Mouse (Mus musculus) lung, adult 18-20 months (tissue): ENCODE measurements at regions not wholly inside any gene's neighbourhood (a gene's known extent, or its start where the extent isn't known, plus 50 kb on each side); places are given as distances from the start of the nearest gene placed in this dataset.

Experiments used
- DNase-seq, 2 experiments: peaks; one replicate each; pipeline ENCODE4 v3.0.0; 2022; ENCODE audit warnings: mixed read lengths in 2 of 2

DNA sequence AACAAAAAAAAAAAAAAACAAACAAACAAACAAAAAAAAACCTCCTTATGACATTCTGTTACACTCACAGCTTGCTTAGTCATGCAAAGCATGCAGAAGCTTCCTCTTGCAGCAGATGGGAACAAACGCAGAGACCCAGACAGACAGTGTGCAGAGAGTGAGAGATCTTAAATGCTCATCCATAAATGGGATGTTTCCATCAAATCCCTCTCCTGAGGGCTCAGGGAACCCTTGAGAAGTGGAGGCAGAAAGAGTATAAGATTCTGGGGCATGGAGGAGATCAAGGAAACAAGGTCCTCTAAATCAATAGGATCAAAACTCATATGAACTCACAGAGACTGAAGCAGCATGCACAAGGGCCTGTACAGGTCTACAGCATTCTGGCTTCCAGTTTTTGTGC, 52.5 kb downstream of the Adm start:
- no peak for DNase-seq

DNA sequence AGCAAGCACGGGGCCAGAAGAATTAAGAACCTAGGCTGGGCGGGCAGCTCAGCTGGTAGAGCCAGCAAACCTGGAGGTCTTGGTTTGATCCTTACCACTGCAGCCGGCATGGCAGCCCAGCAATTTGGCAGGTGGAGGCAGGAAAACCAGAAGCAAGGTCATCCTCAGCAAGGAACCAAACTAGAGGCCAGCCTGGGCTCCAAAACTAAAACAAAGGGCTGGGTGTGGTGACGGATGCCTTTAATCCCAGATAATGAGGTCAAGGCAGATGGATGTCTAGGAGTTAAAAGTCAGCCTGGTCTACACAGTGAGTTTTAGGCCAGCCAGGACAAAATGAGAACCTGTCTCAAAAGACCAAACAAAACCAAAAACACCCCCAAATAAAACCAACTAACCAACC, 55.5 kb downstream of the Adm start:
- DNase-seq: no peak

GRCm38 (mm10) chr7:110688884-110689681, 61.6 kb downstream of the Adm start:
- DNase-seq: peak; percentile 74 to 77

DNA sequence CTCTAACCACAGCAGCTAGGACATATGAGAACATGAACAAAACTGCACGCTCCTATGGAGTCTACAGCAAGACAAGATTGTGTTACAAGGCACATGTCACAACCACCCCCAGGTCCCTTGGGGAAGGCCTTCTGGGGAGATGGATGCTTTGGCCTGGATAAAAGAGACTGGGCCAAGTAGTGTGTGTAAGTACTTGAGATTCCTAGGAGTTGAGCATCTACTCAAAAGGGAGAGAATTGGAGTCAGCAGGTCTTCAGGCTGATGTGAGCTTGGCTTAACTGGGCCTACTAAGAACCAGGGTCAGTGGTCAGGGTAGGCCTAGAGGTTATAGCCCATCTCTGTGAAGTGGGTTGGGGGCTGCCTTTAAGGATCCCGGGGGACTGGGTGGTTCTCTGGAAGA, 62.8 kb downstream of the Adm start:
- DNase-seq: no peak

- peak; percentile 32 to 38 for DNase-seq
Observed at GRCm38 (mm10) chr7:110690856-110691255, 63.4 kb downstream of the Adm start.

GRCm38 (mm10) chr7:110694262-110694661, 66.8 kb downstream of the Adm start:
- DNase-seq: no peak

GRCm38 (mm10) chr7:110695729-110696128, 68.3 kb downstream of the Adm start:
- DNase-seq: no peak

GRCm38 (mm10) chr7:110698211-110699153, 69.5 kb upstream of the Ampd3 start:
- no peak for DNase-seq

GRCm38 (mm10) chr7:110699596-110699995, 68.4 kb upstream of the Ampd3 start:
- DNase-seq: no peak

DNA sequence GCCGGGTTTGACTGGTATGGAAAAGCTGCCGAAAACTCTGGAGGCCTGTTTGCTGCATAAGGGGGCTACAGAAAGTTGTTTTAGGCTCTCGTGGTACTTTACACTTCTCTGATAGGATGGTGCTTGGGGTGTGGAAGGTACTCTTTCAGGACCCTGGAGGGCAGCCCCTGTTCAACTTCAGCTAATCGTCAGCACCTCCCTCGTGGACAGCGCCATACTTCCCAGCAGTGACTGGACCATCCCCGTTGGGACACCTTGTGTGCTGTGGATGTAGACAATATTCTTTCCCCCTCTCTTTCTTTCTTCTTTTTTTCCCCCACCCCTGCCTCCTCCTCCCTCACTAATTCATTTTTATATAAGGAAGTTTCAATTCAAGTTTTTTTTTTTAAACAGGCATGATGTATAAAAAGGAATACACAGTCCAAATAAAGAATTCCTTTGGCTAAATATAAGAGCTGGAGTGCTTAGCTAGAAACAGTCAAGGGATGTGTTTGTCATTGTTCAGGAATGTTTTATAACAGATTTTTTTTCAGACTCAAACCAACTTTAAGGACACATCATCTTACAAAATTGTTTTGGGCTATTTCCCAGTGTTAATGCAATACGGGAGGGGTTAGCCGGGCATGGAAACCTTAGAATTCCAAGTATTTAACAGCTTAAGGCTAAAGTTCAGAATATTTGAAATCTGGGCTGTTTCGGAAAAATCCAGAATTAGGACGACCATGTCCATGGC, 66.2 kb upstream of the Ampd3 start:
- no peak for DNase-seq

- DNase-seq: peak; percentile 37 to 53
Observed at GRCm38 (mm10) chr7:110702414-110702783, 65.6 kb upstream of the Ampd3 start.

DNA sequence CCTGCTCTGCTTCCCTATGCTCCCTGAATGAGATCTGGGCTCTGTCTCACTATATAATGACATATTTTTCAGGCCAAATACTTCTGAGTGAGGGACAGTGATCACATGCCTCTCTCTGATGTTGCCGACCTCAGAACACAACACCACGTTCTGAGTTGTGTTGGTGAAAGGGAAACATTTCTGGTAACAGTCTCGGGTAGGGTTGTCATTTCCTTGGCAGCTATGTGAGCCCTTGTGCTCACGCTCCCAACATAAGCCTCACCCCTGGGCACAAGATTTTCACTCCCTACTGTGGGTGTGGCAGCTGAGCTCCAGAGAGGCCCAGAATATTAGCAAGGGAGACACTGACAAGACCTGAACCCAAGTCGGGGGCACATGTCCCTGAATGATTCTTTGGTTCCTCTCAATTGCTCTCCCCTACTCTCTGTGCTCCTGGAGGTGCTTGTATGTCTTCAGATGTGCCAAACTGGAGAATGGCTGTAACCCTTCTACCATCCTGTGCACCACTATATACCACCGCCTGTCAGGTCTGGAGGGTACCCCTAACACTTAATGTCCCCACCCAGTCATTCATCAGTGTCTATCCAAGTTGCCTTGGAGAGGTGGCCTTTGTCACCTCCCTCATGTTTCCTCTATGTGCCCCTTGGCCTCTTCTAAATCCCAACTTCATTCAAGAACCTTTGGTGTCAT, 62.5 kb upstream of the Ampd3 start:
- DNase-seq: no peak

- DNase-seq: peak in 1 of 2 experiments; percentile 24
Observed at GRCm38 (mm10) chr7:110706001-110706695, 61.9 kb upstream of the Ampd3 start.

DNA sequence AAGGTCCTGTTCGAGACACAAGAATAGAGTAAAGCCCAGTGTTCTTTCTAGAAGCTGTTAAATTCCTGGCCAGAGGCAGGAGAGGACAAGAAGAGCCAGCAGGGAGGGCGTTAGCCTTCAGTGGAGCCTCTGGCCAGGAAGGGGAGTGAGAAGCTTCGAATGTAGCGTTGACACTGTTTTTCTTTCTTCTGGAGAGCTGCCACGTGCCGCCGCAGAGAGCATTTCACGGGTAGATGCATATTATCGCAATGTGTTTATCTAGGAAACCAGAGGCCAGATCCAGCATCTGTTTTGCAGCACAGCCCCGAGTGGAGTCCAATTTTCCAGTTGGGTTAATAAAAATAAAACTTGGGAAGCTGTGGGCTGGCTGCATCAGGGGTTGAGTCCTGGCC, 61.3 kb upstream of the Ampd3 start:
- peak; percentile 67 to 69 for DNase-seq

GRCm38 (mm10) chr7:110708116-110708515, 59.9 kb upstream of the Ampd3 start:
- DNase-seq: peak; percentile 64 to 70

- no peak for DNase-seq
Observed at GRCm38 (mm10) chr7:110708781-110709180, 59.2 kb upstream of the Ampd3 start.

GRCm38 (mm10) chr7:110709606-110710005, 58.4 kb upstream of the Ampd3 start:
- DNase-seq: no peak

DNA sequence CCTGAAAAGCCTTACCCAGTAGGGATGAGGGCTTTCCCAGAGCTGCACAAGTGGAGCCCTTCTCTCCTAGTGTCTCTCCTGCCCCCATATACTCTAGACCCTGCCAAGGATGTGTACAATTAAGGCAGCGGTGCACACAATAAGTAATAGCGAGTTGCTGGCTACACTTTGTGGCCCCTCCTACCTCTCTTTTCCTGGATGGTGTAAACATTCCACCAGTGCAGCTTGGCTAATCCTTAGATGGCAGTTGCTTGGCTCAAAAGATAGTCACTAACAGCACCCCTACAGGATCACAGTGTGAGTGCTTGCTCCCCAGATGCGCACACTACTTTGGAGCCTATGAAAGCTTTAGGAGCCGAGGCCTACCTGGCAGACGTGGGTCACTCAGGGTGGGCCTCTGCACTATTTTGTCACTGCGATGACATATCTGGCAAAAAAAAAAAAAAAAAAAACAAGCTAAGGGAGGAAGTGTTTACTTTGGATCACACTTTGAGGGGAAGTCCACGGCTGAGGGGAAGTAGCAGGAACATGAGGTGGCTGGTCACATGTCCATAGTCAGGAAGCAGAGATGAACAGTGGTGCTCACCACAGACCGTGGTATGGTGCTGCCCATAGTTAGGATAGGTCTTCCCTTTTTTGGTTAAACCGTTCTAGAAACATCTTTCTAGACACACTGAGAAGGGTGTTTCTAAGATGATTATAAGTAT, 57.6 kb upstream of the Ampd3 start:
- DNase-seq: peak in 1 of 2 experiments; percentile 22

- DNase-seq: peak in 1 of 2 experiments; percentile 29
Observed at GRCm38 (mm10) chr7:110713661-110714060, 54.3 kb upstream of the Ampd3 start.

DNA sequence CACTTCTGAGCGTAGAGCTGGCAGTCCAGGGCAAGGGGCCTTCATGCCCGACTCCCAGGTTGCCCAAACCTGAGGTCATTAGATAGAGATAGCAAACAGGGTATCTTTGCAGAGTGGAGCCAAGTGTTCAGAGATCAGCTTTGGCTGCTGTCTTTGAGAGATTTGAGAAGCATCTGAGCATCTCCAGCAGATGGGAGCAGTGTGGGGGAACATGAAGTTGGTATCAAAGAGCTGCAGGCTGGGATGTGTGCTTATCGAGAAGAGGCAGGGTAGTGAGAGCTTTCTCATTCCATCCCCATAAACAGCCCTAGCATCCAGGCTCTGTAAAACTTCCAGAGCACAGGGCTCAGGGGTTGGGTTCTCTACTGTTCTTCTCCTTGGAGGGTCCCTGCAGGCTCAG, 52.9 kb upstream of the Ampd3 start:
- no peak for DNase-seq

GRCm38 (mm10) chr7:110715545-110715944, 52.5 kb upstream of the Ampd3 start:
- DNase-seq: peak in 1 of 2 experiments; percentile 39
